Mouse (Mus musculus) heart, embryonic 14.5 days (tissue): ENCODE measurements at regions not wholly inside any gene's neighbourhood (a gene's known extent, or its start where the extent isn't known, plus 50 kb on each side); places are given as distances from the start of the nearest gene placed in this dataset.

Experiments used
- ATAC-seq: fragments of 200-750 bp; cut with Nextera tagmentation; 2 replicates; pipeline ENCODE4 v1.8.0; 2017; ENCODE audit warnings: low read depth, moderate TSS enrichment; ENCODE audit not compliant: insufficient number of reproducible peaks, insufficient read depth, low FRiP score
- H3K27ac ChIP-seq, 2 experiments: fragments of 200-500 bp in 1 of 2; fragments of 300-500 bp in 1 of 2; sonication (generic) in 1 of 2; replicated peaks in 1 of 2; 2 replicates each; pipeline ENCODE4 v1.5.1; 2012 to 2014; ENCODE audit warnings: low read depth in 2 of 2, low read length in 2 of 2, control low read depth in 1 of 2, mild to moderate bottlenecking in 1 of 2, mixed read lengths in 1 of 2; ENCODE audit not compliant: control insufficient read depth in 1 of 2, insufficient read depth in 1 of 2
- H3K27me3 ChIP-seq: fragments of 300-500 bp; sonication (generic); 2 replicates; pipeline ENCODE4 v1.6.1; 2014; ENCODE audit warnings: mild to moderate bottlenecking, low read length, control low read depth; ENCODE audit not compliant: control insufficient read depth, insufficient read depth
- H3K36me3 ChIP-seq: fragments of 300-500 bp; sonication (generic); 2 replicates; pipeline ENCODE4 v1.6.1; 2014; ENCODE audit warnings: mild to moderate bottlenecking, control low read depth, low read length, mixed read lengths; ENCODE audit not compliant: control insufficient read depth, insufficient read depth
- H3K4me1 ChIP-seq, 2 experiments: fragments of 200-500 bp in 1 of 2; fragments of 300-500 bp in 1 of 2; sonication (generic) in 1 of 2; 2 replicates each; pipeline ENCODE4 v1.6.1; 2012 to 2014; ENCODE audit warnings: low read length in 2 of 2, control low read depth in 1 of 2, mixed read lengths in 1 of 2; ENCODE audit not compliant: control insufficient read depth in 2 of 2, insufficient read depth in 2 of 2
- H3K4me2 ChIP-seq: fragments of 300-500 bp; sonication (generic); 2 replicates; pipeline ENCODE4 v1.6.1; 2014; ENCODE audit warnings: mild to moderate bottlenecking, low read length
- H3K4me3 ChIP-seq, 2 experiments: fragments of 200-500 bp in 1 of 2; fragments of 300-500 bp in 1 of 2; sonication (generic) in 1 of 2; 2 replicates each; pipeline ENCODE4 v1.5.1; 2012 to 2014; ENCODE audit warnings: low read length in 2 of 2, mild to moderate bottlenecking in 2 of 2, control low read depth in 1 of 2, low read depth in 1 of 2, moderate library complexity in 1 of 2; ENCODE audit not compliant: control insufficient read depth in 1 of 2, insufficient read depth in 1 of 2
- H3K9ac ChIP-seq: fragments of 300-500 bp; sonication (generic); 2 replicates; pipeline ENCODE4 v1.6.1; 2014; ENCODE audit warnings: mild to moderate bottlenecking, low read length
- H3K9me3 ChIP-seq: fragments of 300-500 bp; sonication (generic); 2 replicates; pipeline ENCODE4 v1.6.1; 2016; ENCODE audit warnings: low read length, control low read depth; ENCODE audit not compliant: control insufficient read depth
- WGBS: fragments of 180-500 bp; shearing (Covaris S2); extraction: QIAGEN DNeasy Blood & Tissue Kit; methylation state at CpG from one replicate; pipeline ENCODE4 v1.1.7; 2014; 5-methylcytosine and 5-hydroxymethylcytosine counted together

GRCm38 (mm10) chr4:31823574-31824348, 140.1 kb upstream of the Map3k7 start:
- H3K9me3 ChIP-seq, result no peaks in the 10 kb centered on the region
- peak overlapping the region; percentile 13 to 22 for H3K4me3 ChIP-seq
- ATAC-seq, result no peak
- peaks cover 12 to 15% of the 10 kb centered on the region in 2 experiments for H3K4me1 ChIP-seq
- H3K27ac ChIP-seq, result no peak overlapping the region
- 51% methylated on average over 19 of the region's 19 CpGs for WGBS
- H3K36me3 ChIP-seq, result no peaks in the 10 kb centered on the region
- peak overlapping the region; percentile 53 for H3K4me2 ChIP-seq
- no peaks in the 10 kb centered on the region for H3K27me3 ChIP-seq
- H3K9ac ChIP-seq, result peak overlapping the region; percentile 26

GRCm38 (mm10) chr4:31824518-31825437, 139.1 kb upstream of the Map3k7 start:
- peaks cover 12 to 15% of the 10 kb centered on the region in 2 experiments for H3K4me1 ChIP-seq
- no peaks in the 10 kb centered on the region for H3K27me3 ChIP-seq
- H3K4me3 ChIP-seq, result peak overlapping the region; percentile 13 to 22
- peak overlapping the region; percentile 12 to 53; a peak in 1 of 4 replicates for H3K27ac ChIP-seq
- peak overlapping the region; percentile 53 for H3K4me2 ChIP-seq
- H3K36me3 ChIP-seq, result no peaks in the 10 kb centered on the region
- no peaks in the 10 kb centered on the region for H3K9me3 ChIP-seq
- 41% methylated on average over 14 of the region's 14 CpGs for WGBS
- peak overlapping the region; percentile 26 for H3K9ac ChIP-seq
- no peak for ATAC-seq

GRCm38 (mm10) chr4:31825438-31825830, 138.5 kb upstream of the Map3k7 start:
- Histone ChIP-seq H3K9ac (no peak overlapping the region), H3K27ac (peak overlapping the region in 1 of 2 experiments; percentile 14; a peak in 1 of 4 replicates)
- 67% methylated on average over 3 of the region's 3 CpGs for WGBS

GRCm38 (mm10) chr4:31826661-31827060, 137.2 kb upstream of the Map3k7 start:
- ATAC-seq, result no peak
- WGBS, result 90% methylated on average over 8 of the region's 8 CpGs

More at GRCm38 (mm10) chr4:31825438-31825830, 138.5 kb upstream of the Map3k7 start:
- H3K4me2 ChIP-seq, result 0 out of 2 replicates have a peak overlapping the region, but pooled peaks have one; percentile 53
- ATAC-seq, result no peak
- H3K4me3 ChIP-seq, result no peak overlapping the region
- no peaks in the 10 kb centered on the region for H3K27me3 ChIP-seq
- no peaks in the 10 kb centered on the region for H3K36me3 ChIP-seq
- H3K4me1 ChIP-seq, result peaks cover 14 to 15% of the 10 kb centered on the region in 2 experiments
- H3K9me3 ChIP-seq, result no peaks in the 10 kb centered on the region

GRCm38 (mm10) chr4:31827266-31827665, 136.6 kb upstream of the Map3k7 start:
- H3K4me1 ChIP-seq, result peaks cover 14 to 15% of the 10 kb centered on the region in 2 experiments
- H3K4me3 ChIP-seq, result no peak overlapping the region
- H3K27ac ChIP-seq, result no peak overlapping the region
- H3K9me3 ChIP-seq, result no peaks in the 10 kb centered on the region
- no peaks in the 10 kb centered on the region for H3K27me3 ChIP-seq
- no peak overlapping the region for H3K4me2 ChIP-seq
- no peak overlapping the region for H3K9ac ChIP-seq
- no peaks in the 10 kb centered on the region for H3K36me3 ChIP-seq
- ATAC-seq, result no peak
- WGBS, result 67% methylated on average over 7 of the region's 7 CpGs

More at GRCm38 (mm10) chr4:31826661-31827060, 137.2 kb upstream of the Map3k7 start:
- Histone ChIP-seq H3K4me1 (peaks cover 14 to 15% of the 10 kb centered on the region in 2 experiments), H3K9ac (no peak overlapping the region), H3K4me2 (no peak overlapping the region), H3K27me3 (no peaks in the 10 kb centered on the region), H3K4me3 (no peak overlapping the region), H3K36me3 (no peaks in the 10 kb centered on the region), H3K9me3 (no peaks in the 10 kb centered on the region), H3K27ac (no peak overlapping the region)

GRCm38 (mm10) chr4:31830241-31830640, 133.7 kb upstream of the Map3k7 start:
- ATAC-seq, result no peak
- H3K4me2 ChIP-seq, result no peak overlapping the region
- 64% methylated on average over 11 of the region's 11 CpGs for WGBS
- no peak overlapping the region for H3K9ac ChIP-seq
- no peak overlapping the region for H3K4me3 ChIP-seq
- no peaks in the 10 kb centered on the region for H3K9me3 ChIP-seq
- no peaks in the 10 kb centered on the region for H3K36me3 ChIP-seq
- H3K27me3 ChIP-seq, result no peaks in the 10 kb centered on the region
- H3K27ac ChIP-seq, result no peak overlapping the region
- peaks cover 9 to 11% of the 10 kb centered on the region in 2 experiments for H3K4me1 ChIP-seq

- no peak overlapping the region for H3K4me3 ChIP-seq
Measured at GRCm38 (mm10) chr4:31831469-31831868, 132.4 kb upstream of the Map3k7 start.

More at GRCm38 (mm10) chr4:31831469-31831868, 132.4 kb upstream of the Map3k7 start:
- peaks cover 16 to 19% of the 10 kb centered on the region in 2 experiments for H3K4me1 ChIP-seq
- H3K27ac ChIP-seq, result no peak overlapping the region
- ATAC-seq, result no peak
- H3K9me3 ChIP-seq, result no peaks in the 10 kb centered on the region
- no peaks in the 10 kb centered on the region for H3K36me3 ChIP-seq
- H3K4me2 ChIP-seq, result no peak overlapping the region
- no peak overlapping the region for H3K9ac ChIP-seq
- 80% methylated on average over 2 of the region's 2 CpGs for WGBS
- no peaks in the 10 kb centered on the region for H3K27me3 ChIP-seq
